Mouse (Mus musculus) hindbrain, embryonic 15.5 days (tissue): Measurements from ENCODE around the gene Lhpp. TPM values are rescaled to one million over a fixed set of nuclear protein-coding genes. Genes with fewer than 3 reads are reported as not detected.
A peak's percentile ranks its signal among the peaks of the same experiment; 100 is the strongest.

Experiments used
- ATAC-seq: fragments of 200-750 bp; cut with Nextera tagmentation; 2 replicates; pipeline ENCODE4 v1.8.0; 2017; ENCODE audit warnings: low read depth, moderate number of reproducible peaks, moderate TSS enrichment; ENCODE audit not compliant: low FRiP score
- H3K27ac ChIP-seq: fragments of 300-500 bp; sonication (generic); replicated peaks from 2 replicates; pipeline ENCODE4 v1.5.1; 2015; ENCODE audit warnings: mild to moderate bottlenecking, inconsistent platforms
- H3K27me3 ChIP-seq: fragments of 300-500 bp; sonication (generic); 2 replicates; pipeline ENCODE4 v1.6.1; 2015; ENCODE audit warnings: control low read depth, inconsistent platforms
- H3K36me3 ChIP-seq: fragments of 300-500 bp; sonication (generic); 2 replicates; pipeline ENCODE4 v1.6.1; 2015; ENCODE audit warnings: control low read depth, inconsistent platforms
- H3K4me1 ChIP-seq: fragments of 300-500 bp; sonication (generic); replicated peaks from 2 replicates; pipeline ENCODE4 v1.6.1; 2015; ENCODE audit warnings: control low read depth, inconsistent platforms
- H3K4me2 ChIP-seq: fragments of 300-500 bp; sonication (generic); 2 replicates; pipeline ENCODE4 v1.6.1; 2015; ENCODE audit warnings: moderate library complexity, mild to moderate bottlenecking, inconsistent platforms
- H3K4me3 ChIP-seq: fragments of 300-500 bp; sonication (generic); 2 replicates; pipeline ENCODE4 v1.5.1; 2015; ENCODE audit warnings: mild to moderate bottlenecking, inconsistent platforms
- H3K9ac ChIP-seq: fragments of 300-500 bp; sonication (generic); 2 replicates; pipeline ENCODE4 v1.6.1; 2015; ENCODE audit warnings: inconsistent platforms
- H3K9me3 ChIP-seq: fragments of 300-500 bp; sonication (generic); 2 replicates; pipeline ENCODE4 v1.6.1; 2016; ENCODE audit warnings: control low read depth, inconsistent platforms
- WGBS: fragments of 180-500 bp; shearing (Covaris S2); methylation state at CpG from one replicate; pipeline ENCODE4 v1.1.7; 2015; 5-methylcytosine and 5-hydroxymethylcytosine counted together
- polyA plus RNA-seq: library from polyadenylated mRNA; unstranded; fragments of >200 nt; fragmentation: Nextera tagmentation; extraction: Ambion mirVana; gene quantifications from 2 replicates; pipeline ENCODE4 v1.2.1, GENCODE M21; 2015

Gene Lhpp
- polyA plus RNA-seq, 1 experiment from 2014 or later, result 50.6 TPM

GRCm38 (mm10) chr7:132675922-132676321, 65.5 kb downstream of the Lhpp start:
- H3K4me3 ChIP-seq, result no peak overlapping the region
- H3K4me1 ChIP-seq, result peaks cover 6% of the 10 kb centered on the region; the same call in 1 of the 2 replicates
- H3K9me3 ChIP-seq, result no peaks in the 10 kb centered on the region
- H3K27ac ChIP-seq, result no peak overlapping the region
- ATAC-seq, result no peak
- no peak overlapping the region for H3K9ac ChIP-seq
- H3K36me3 ChIP-seq, result no peaks in the 10 kb centered on the region
- no peak overlapping the region for H3K4me2 ChIP-seq
- 88% methylated on average over 2 of the region's 2 CpGs for WGBS
- H3K27me3 ChIP-seq, result no peaks in the 10 kb centered on the region

GRCm38 (mm10) chr7:132679117-132679516, 68.7 kb downstream of the Lhpp start:
- H3K9ac ChIP-seq, result no peak overlapping the region
- 55% methylated on average over 4 of the region's 4 CpGs for WGBS
- ATAC-seq, result no peak
- no peaks in the 10 kb centered on the region for H3K27me3 ChIP-seq
- peaks cover 1% of the 10 kb centered on the region; the same call in 1 of the 2 replicates for H3K4me1 ChIP-seq
- no peak overlapping the region for H3K4me3 ChIP-seq
- H3K27ac ChIP-seq, result no peak overlapping the region
- H3K9me3 ChIP-seq, result no peaks in the 10 kb centered on the region
- H3K4me2 ChIP-seq, result no peak overlapping the region
- no peaks in the 10 kb centered on the region for H3K36me3 ChIP-seq

- no peak for ATAC-seq
- 75% methylated on average over 6 of the region's 6 CpGs for WGBS
- no peaks in the 10 kb centered on the region for H3K9me3 ChIP-seq
Measured at GRCm38 (mm10) chr7:132679549-132679948, 69.1 kb downstream of the Lhpp start.

GRCm38 (mm10) chr7:132681296-132681695, 70.9 kb downstream of the Lhpp start:
- Histone ChIP-seq H3K4me1 (no peaks in the 10 kb centered on the region), H3K27me3 (no peaks in the 10 kb centered on the region), H3K4me3 (no peak overlapping the region), H3K36me3 (no peaks in the 10 kb centered on the region), H3K27ac (no peak overlapping the region), H3K4me2 (no peak overlapping the region), H3K9me3 (no peaks in the 10 kb centered on the region), H3K9ac (no peak overlapping the region)
- no peak; the same call in 1 of the 2 replicates for ATAC-seq
- WGBS, result 74% methylated on average over 11 of the region's 11 CpGs

More at GRCm38 (mm10) chr7:132679549-132679948, 69.1 kb downstream of the Lhpp start:
- no peak overlapping the region for H3K4me3 ChIP-seq
- H3K36me3 ChIP-seq, result no peaks in the 10 kb centered on the region
- H3K4me2 ChIP-seq, result no peak overlapping the region
- no peaks in the 10 kb centered on the region for H3K27me3 ChIP-seq
- no peak overlapping the region for H3K9ac ChIP-seq
- no peaks in the 10 kb centered on the region for H3K4me1 ChIP-seq
- no peak overlapping the region for H3K27ac ChIP-seq

- H3K36me3 ChIP-seq, result no peaks in the 10 kb centered on the region
- H3K9me3 ChIP-seq, result no peaks in the 10 kb centered on the region
- H3K27me3 ChIP-seq, result no peaks in the 10 kb centered on the region
- no peak overlapping the region for H3K9ac ChIP-seq
- no peak overlapping the region for H3K4me3 ChIP-seq
- H3K4me2 ChIP-seq, result no peak overlapping the region
- H3K27ac ChIP-seq, result no peak overlapping the region
- no peaks in the 10 kb centered on the region for H3K4me1 ChIP-seq
- ATAC-seq, result no peak
- 100% methylated on average over 1 of the region's 1 CpGs for WGBS
Measured at GRCm38 (mm10) chr7:132681831-132682230, 71.4 kb downstream of the Lhpp start.

- no peaks in the 10 kb centered on the region for H3K36me3 ChIP-seq
- no peak for ATAC-seq
- H3K4me2 ChIP-seq, result no peak overlapping the region
- no peaks in the 10 kb centered on the region for H3K9me3 ChIP-seq
- no peak overlapping the region for H3K27ac ChIP-seq
- no peaks in the 10 kb centered on the region for H3K4me1 ChIP-seq
- H3K9ac ChIP-seq, result no peak overlapping the region
- H3K4me3 ChIP-seq, result no peak overlapping the region
- 95% methylated on average over 3 of the region's 3 CpGs for WGBS
- H3K27me3 ChIP-seq, result no peaks in the 10 kb centered on the region
Measured at GRCm38 (mm10) chr7:132682336-132682735, 71.9 kb downstream of the Lhpp start.

GRCm38 (mm10) chr7:132682901-132683300, 72.5 kb downstream of the Lhpp start:
- 63% methylated on average over 3 of the region's 3 CpGs for WGBS
- ATAC-seq, result no peak
- H3K27me3 ChIP-seq, result no peaks in the 10 kb centered on the region
- H3K9ac ChIP-seq, result no peak overlapping the region
- H3K4me3 ChIP-seq, result no peak overlapping the region
- H3K9me3 ChIP-seq, result no peaks in the 10 kb centered on the region
- H3K4me1 ChIP-seq, result no peaks in the 10 kb centered on the region
- no peak overlapping the region for H3K27ac ChIP-seq
- H3K4me2 ChIP-seq, result no peak overlapping the region
- H3K36me3 ChIP-seq, result no peaks in the 10 kb centered on the region

- H3K9me3 ChIP-seq, result no peaks in the 10 kb centered on the region
Measured at GRCm38 (mm10) chr7:132683923-132684322, 73.5 kb downstream of the Lhpp start.

GRCm38 (mm10) chr7:132686515-132686914, 76.1 kb downstream of the Lhpp start:
- no peak overlapping the region for H3K4me3 ChIP-seq
- no peak overlapping the region for H3K4me2 ChIP-seq
- no peaks in the 10 kb centered on the region for H3K36me3 ChIP-seq
- no peak for ATAC-seq
- H3K27me3 ChIP-seq, result no peaks in the 10 kb centered on the region
- no peak overlapping the region for H3K27ac ChIP-seq
- no peaks in the 10 kb centered on the region for H3K9me3 ChIP-seq
- WGBS, result 98% methylated on average over 3 of the region's 3 CpGs
- no peak overlapping the region for H3K9ac ChIP-seq
- peaks cover 5% of the 10 kb centered on the region; the same call in 1 of the 2 replicates for H3K4me1 ChIP-seq

More at GRCm38 (mm10) chr7:132683923-132684322, 73.5 kb downstream of the Lhpp start:
- Histone ChIP-seq H3K36me3 (no peaks in the 10 kb centered on the region), H3K4me2 (no peak overlapping the region), H3K27me3 (no peaks in the 10 kb centered on the region), H3K4me3 (no peak overlapping the region), H3K9ac (no peak overlapping the region), H3K27ac (no peak overlapping the region), H3K4me1 (peaks cover 5% of the 10 kb centered on the region; the same call in 1 of the 2 replicates)
- 90% methylated on average over 4 of the region's 4 CpGs for WGBS
- ATAC-seq, result no peak

GRCm38 (mm10) chr7:132687897-132688296, 77.5 kb downstream of the Lhpp start:
- WGBS, result 59% methylated on average over 2 of the region's 2 CpGs
- Histone ChIP-seq H3K9me3 (no peaks in the 10 kb centered on the region), H3K9ac (no peak overlapping the region), H3K4me2 (no peak overlapping the region), H3K36me3 (no peaks in the 10 kb centered on the region), H3K4me1 (peaks cover 9% of the 10 kb centered on the region; the same call in 1 of the 2 replicates), H3K4me3 (no peak overlapping the region), H3K27me3 (no peaks in the 10 kb centered on the region), H3K27ac (no peak overlapping the region)
- ATAC-seq, result no peak

- H3K4me2 ChIP-seq, result no peak overlapping the region
- peak overlapping the region; percentile 53; the same call in 1 of the 2 replicates for H3K27ac ChIP-seq
- peak; percentile 71; the same call in 1 of the 2 replicates for ATAC-seq
- H3K9ac ChIP-seq, result no peak overlapping the region
- no peak overlapping the region for H3K4me3 ChIP-seq
- no peaks in the 10 kb centered on the region for H3K36me3 ChIP-seq
- WGBS, result 51% methylated on average over 5 of the region's 5 CpGs
- H3K4me1 ChIP-seq, result peaks cover 10% of the 10 kb centered on the region; the same call in 1 of the 2 replicates
- no peaks in the 10 kb centered on the region for H3K9me3 ChIP-seq
- no peaks in the 10 kb centered on the region for H3K27me3 ChIP-seq
Measured at GRCm38 (mm10) chr7:132688721-132689120, 78.3 kb downstream of the Lhpp start.

GRCm38 (mm10) chr7:132689722-132690121, 79.3 kb downstream of the Lhpp start:
- Histone ChIP-seq H3K4me3 (no peak overlapping the region), H3K9ac (no peak overlapping the region), H3K36me3 (peaks cover 2% of the 10 kb centered on the region; the same call in 1 of the 2 replicates), H3K4me1 (peaks cover 10% of the 10 kb centered on the region; the same call in 1 of the 2 replicates), H3K27me3 (no peaks in the 10 kb centered on the region), H3K4me2 (no peak overlapping the region), H3K9me3 (no peaks in the 10 kb centered on the region), H3K27ac (no peak overlapping the region)
- no peak for ATAC-seq
- 81% methylated on average over 5 of the region's 5 CpGs for WGBS
